Mouse (Mus musculus): ENCODE measurements at regions not wholly inside any gene's neighbourhood (a gene's known extent, or its start where the extent isn't known, plus 50 kb on each side); places are given as distances from the start of the nearest gene placed in this dataset.

GRCm38 (mm10) chr7:62924585-62925331 is 101.3 kb upstream of the A26c2 start:
- no peak for DNase-seq

GRCm38 (mm10) chr7:62922246-62922645 is 98.8 kb upstream of the A26c2 start:
- peak; percentile 32 for DNase-seq

- no peak for DNase-seq
Observed at GRCm38 (mm10) chr7:62894337-62894736, 70.9 kb upstream of the A26c2 start.

GRCm38 (mm10) chr7:62877033-62877432 is 53.6 kb upstream of the A26c2 start:
- DNase-seq, result no peak

Data from layer of hippocampus, adult 9-11 months (tissue).